Mouse (Mus musculus): ENCODE results near the gene Notch2. TPM values are rescaled to one million over a fixed set of nuclear protein-coding genes. Genes with fewer than 3 reads are reported as not detected.

Notch2 gene
- polyA plus RNA-seq, 1 experiment from 2014 or later, result 42.1 TPM

DNA sequence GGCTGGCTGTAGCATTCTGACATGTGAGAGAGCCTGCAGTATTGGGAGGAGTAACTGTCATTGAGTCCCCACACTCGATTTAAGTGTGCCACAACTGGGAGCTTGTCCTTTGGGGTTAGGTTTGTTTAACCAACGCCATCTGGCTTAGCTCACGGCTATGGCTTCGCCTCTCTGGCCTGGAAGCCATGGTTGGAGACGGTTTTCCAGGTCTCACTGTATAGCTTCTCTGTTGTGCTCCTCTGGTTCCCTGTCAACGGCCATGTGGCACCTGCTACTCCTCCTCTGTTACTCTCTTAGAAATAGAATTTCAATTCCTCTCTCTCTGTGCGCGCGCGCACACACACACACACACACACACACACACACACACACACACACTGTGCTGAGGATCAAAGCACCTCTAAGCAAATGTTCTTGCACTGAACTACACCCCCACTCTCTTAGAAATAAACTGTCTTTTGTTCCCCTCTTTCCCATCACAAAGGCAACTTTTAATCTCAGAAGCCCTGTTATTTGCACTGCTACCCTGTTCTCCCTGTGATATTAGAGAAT is 171.9 kb downstream of the Notch2 start:
- no peaks in the 10 kb centered on the region for H3K9me3 ChIP-seq
- no peaks in the 10 kb centered on the region for H3K4me1 ChIP-seq
- H3K27me3 ChIP-seq, result no peaks in the 10 kb centered on the region
- WGBS, result 60% methylated on average over 10 of the region's 10 CpGs
- no peak overlapping the region for H3K9ac ChIP-seq
- no peaks in the 10 kb centered on the region for H3K36me3 ChIP-seq
- ATAC-seq (ENCODE audit: insufficient number of reproducible peaks, insufficient read depth, low FRiP score, low TSS enrichment), result no peak
- no peak overlapping the region for H3K4me2 ChIP-seq (replicated peaks)
- no peak overlapping the region for H3K4me3 ChIP-seq
- no peak overlapping the region for H3K27ac ChIP-seq

- no peak overlapping the region for H3K4me2 ChIP-seq (replicated peaks)
- no peaks in the 10 kb centered on the region for H3K4me1 ChIP-seq
- no peaks in the 10 kb centered on the region for H3K36me3 ChIP-seq
- H3K27ac ChIP-seq, result no peak overlapping the region
- H3K27me3 ChIP-seq, result no peaks in the 10 kb centered on the region
- H3K9me3 ChIP-seq, result no peaks in the 10 kb centered on the region
- WGBS, result 85% methylated on average over 3 of the region's 3 CpGs
- no peak overlapping the region for H3K9ac ChIP-seq
- no peak for ATAC-seq (ENCODE audit: insufficient number of reproducible peaks, insufficient read depth, low FRiP score, low TSS enrichment)
- H3K4me3 ChIP-seq, result no peak overlapping the region
Observed at GRCm38 (mm10) chr3:98187777-98188176, 174.4 kb downstream of the Notch2 start.

GRCm38 (mm10) chr3:98197711-98198532 is 184.6 kb downstream of the Notch2 start:
- Histone ChIP-seq H3K36me3 (no peaks in the 10 kb centered on the region), H3K27ac (0 out of 2 replicates have a peak overlapping the region, but pooled peaks have one; percentile 57), H3K4me2 (replicated peaks) (no peak overlapping the region), H3K4me3 (no peak overlapping the region), H3K4me1 (no peaks in the 10 kb centered on the region), H3K9me3 (no peaks in the 10 kb centered on the region), H3K27me3 (no peaks in the 10 kb centered on the region), H3K9ac (no peak overlapping the region)
- WGBS, result 17% methylated on average over 9 of the region's 9 CpGs
- ATAC-seq (ENCODE audit: insufficient number of reproducible peaks, insufficient read depth, low FRiP score, low TSS enrichment), result no peak

DNA sequence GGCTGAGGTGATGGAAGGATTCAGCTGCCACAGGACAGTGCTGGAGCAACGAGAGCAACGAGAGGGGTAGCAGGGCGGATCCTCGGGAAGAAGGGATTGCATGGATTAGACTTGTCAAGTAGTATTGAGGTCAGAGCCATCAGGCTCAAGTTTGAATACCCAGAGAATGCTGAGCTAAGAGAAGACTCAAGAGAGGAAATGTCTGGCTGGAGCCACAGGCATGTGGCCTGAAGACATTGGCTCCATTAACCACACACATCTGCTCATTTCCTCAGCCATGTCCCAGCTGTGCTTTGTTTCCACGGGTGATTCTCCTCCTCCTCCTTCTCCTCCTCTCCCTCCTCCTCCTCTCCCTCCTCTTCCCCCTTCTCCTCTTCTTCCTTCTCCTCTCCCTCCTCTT is 186.4 kb downstream of the Notch2 start:
- Histone ChIP-seq H3K9me3 (no peaks in the 10 kb centered on the region), H3K27me3 (no peaks in the 10 kb centered on the region), H3K27ac (no peak overlapping the region), H3K9ac (no peak overlapping the region), H3K36me3 (no peaks in the 10 kb centered on the region), H3K4me3 (no peak overlapping the region), H3K4me1 (no peaks in the 10 kb centered on the region), H3K4me2 (replicated peaks) (no peak overlapping the region)
- 64% methylated on average over 5 of the region's 5 CpGs for whole genome bisulfite sequencing
- ATAC-seq (ENCODE audit: insufficient number of reproducible peaks, insufficient read depth, low FRiP score, low TSS enrichment), result no peak

Other genes starting within 250 kb of the Notch2 start
- 32.4 and 34.9 TPM in 2 replicates for gene Pde4dip, start 124.8 kb upstream of the Notch2 start, polyA plus RNA-seq (2016; fragmentation: Nextera tagmentation; extraction: Ambion mirVana)
- gene Sec22b, start 112.3 kb upstream of the Notch2 start, polyA plus RNA-seq (2016; fragmentation: Nextera tagmentation; extraction: Ambion mirVana), result 128 and 129 TPM in 2 replicates
- not detected in 2 replicates for gene Adam30, start 147.1 kb downstream of the Notch2 start, polyA plus RNA-seq (2016; fragmentation: Nextera tagmentation; extraction: Ambion mirVana)
- not detected in 2 replicates for gene Reg4, start 208.6 kb downstream of the Notch2 start, polyA plus RNA-seq (2016; fragmentation: Nextera tagmentation; extraction: Ambion mirVana)

Data from embryonic facial prominence, embryonic 12.5 days (tissue).